Mouse (Mus musculus) liver, postnatal 0 days (tissue): ENCODE results near the gene Rap1gds1. TPM values are rescaled to one million over a fixed set of nuclear protein-coding genes. Genes with fewer than 3 reads are reported as not detected.

Experiments used
- ATAC-seq: fragments of 200-750 bp; cut with Nextera tagmentation; 2 replicates; pipeline ENCODE4 v1.8.0; 2017; ENCODE audit warnings: mild to moderate bottlenecking, moderate library complexity
- DNase-seq: peaks from one replicate; pipeline ENCODE4 v3.0.0-alpha.2; 2016
- H3K27ac ChIP-seq: fragments of 300-500 bp; sonication (generic); 2 replicates; pipeline ENCODE4 v1.5.1; 2014; ENCODE audit warnings: antibody characterized with exemption, moderate library complexity, mild to moderate bottlenecking, low read depth
- H3K27me3 ChIP-seq: fragments of 300-500 bp; sonication (generic); 2 replicates; pipeline ENCODE4 v1.6.1; 2014; ENCODE audit warnings: low read length, control low read depth, mixed read lengths; ENCODE audit not compliant: insufficient read depth
- H3K36me3 ChIP-seq: fragments of 300-500 bp; sonication (generic); replicated peaks from 2 replicates; pipeline ENCODE4 v1.6.1; 2014; ENCODE audit warnings: mild to moderate bottlenecking, control low read depth, low read length, moderate library complexity, mixed read lengths; ENCODE audit not compliant: insufficient read depth
- H3K4me1 ChIP-seq: fragments of 300-500 bp; sonication (generic); 2 replicates; pipeline ENCODE4 v1.6.1; 2014; ENCODE audit warnings: antibody characterized with exemption, mild to moderate bottlenecking, control low read depth; ENCODE audit not compliant: insufficient read depth
- H3K4me2 ChIP-seq: fragments of 300-500 bp; sonication (generic); 2 replicates; pipeline ENCODE4 v1.6.1; 2014; ENCODE audit warnings: low read depth, mild to moderate bottlenecking, low read length, moderate library complexity, mixed read lengths
- H3K4me3 ChIP-seq: fragments of 300-500 bp; sonication (generic); 2 replicates; pipeline ENCODE4 v1.5.1; 2014; ENCODE audit warnings: low read depth, low read length
- H3K9ac ChIP-seq: fragments of 300-500 bp; sonication (generic); replicated peaks from 2 replicates; pipeline ENCODE4 v1.6.1; 2014; ENCODE audit warnings: mild to moderate bottlenecking, moderate library complexity
- H3K9me3 ChIP-seq: fragments of 300-500 bp; sonication (generic); 2 replicates; pipeline ENCODE4 v1.6.1; 2016; ENCODE audit warnings: mild to moderate bottlenecking, control low read depth, low read length, mixed read lengths
- CTCF ChIP-seq: sonication (generic); IDR thresholded peaks from 2 replicates; pipeline ENCODE4 v1.5.1; 2016; ENCODE audit warnings: antibody characterized with exemption, low read depth
- EP300 ChIP-seq: IDR thresholded peaks from 2 replicates; pipeline ENCODE4 v1.6.1; 2016; ENCODE audit warnings: antibody characterized with exemption, low read depth, mild to moderate bottlenecking
- WGBS: fragments of 180-500 bp; shearing (Covaris S2); extraction: QIAGEN DNeasy Blood & Tissue Kit; methylation state at CpG from one replicate; pipeline ENCODE4 v1.1.7; 2014; ENCODE audit not compliant: insufficient replicate concordance; 5-methylcytosine and 5-hydroxymethylcytosine counted together
- polyA plus RNA-seq: library from polyadenylated mRNA; unstranded; fragments of >200 nt; fragmentation: Nextera tagmentation; extraction: Ambion mirVana; gene quantifications from 2 replicates; pipeline ENCODE4 v1.2.1, GENCODE M21; 2015

Gene Rap1gds1
- polyA plus RNA-seq, 1 experiment from 2014 or later: 9.9 TPM

DNA sequence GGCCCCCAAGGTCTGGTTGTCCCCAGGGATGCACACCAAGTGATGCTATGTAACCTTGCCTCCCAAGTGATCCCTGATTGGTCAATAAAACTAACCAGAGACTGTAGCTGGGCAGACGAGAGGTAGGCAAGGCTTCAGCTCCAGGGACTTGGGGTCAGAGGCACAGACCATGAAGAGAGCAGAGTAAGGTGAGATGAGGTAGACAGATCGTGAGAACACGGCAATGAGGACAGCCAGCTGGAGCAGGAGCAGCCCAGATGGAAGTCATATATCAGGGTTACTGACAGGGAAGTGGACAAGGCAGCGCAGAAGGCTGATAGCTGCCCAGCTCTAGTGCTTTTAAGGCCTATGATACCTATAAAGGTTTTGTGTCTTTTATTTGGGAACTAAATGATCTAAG lies 5.5 kb downstream of the Rap1gds1 start:
- Histone ChIP-seq H3K4me3 (no peak overlapping the region), H3K4me2 (no peak overlapping the region), H3K36me3 (no peaks in the 10 kb centered on the region; the same call in 1 of the 2 replicates), H3K9me3 (no peaks in the 10 kb centered on the region), H3K9ac (no peak overlapping the region), H3K27ac (no peak overlapping the region), H3K4me1 (no peaks in the 10 kb centered on the region), H3K27me3 (no peaks in the 10 kb centered on the region)
- DNase-seq (no peak), ATAC-seq (no peak)
- TF ChIP-seq EP300: no peak
- TF ChIP-seq CTCF: no peak
- WGBS: 63% methylated on average over 4 of the region's 4 CpGs

DNA sequence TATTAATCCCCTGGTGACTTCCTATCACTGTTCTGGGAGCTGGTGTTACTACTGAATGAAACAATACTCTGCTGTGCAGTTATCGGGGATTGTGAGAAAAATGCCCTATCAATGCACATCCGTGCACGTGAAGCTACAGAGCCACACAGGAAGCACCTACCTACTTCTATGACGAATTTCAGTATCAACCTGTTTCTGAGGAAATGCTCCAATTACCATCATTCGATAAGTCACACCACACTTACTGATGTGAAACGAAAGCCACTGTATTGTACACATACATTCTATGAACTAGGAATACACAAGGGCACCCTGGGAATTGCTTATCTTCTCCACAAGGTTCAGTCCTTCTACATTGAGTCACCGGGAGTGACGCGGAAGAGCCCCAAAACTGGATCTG lies 10.9 kb downstream of the Rap1gds1 start:
- no peaks in the 10 kb centered on the region for H3K4me1 ChIP-seq
- no peak overlapping the region for H3K4me2 ChIP-seq
- DNase-seq (no peak), ATAC-seq (no peak)
- H3K4me3 ChIP-seq: no peak overlapping the region
- no peaks in the 10 kb centered on the region for H3K27me3 ChIP-seq
- TF ChIP-seq CTCF (no peak), EP300 (no peak)
- H3K9ac ChIP-seq: no peak overlapping the region
- WGBS: 80% methylated on average over 9 of the region's 9 CpGs
- H3K9me3 ChIP-seq: no peaks in the 10 kb centered on the region
- H3K27ac ChIP-seq: no peak overlapping the region
- no peaks in the 10 kb centered on the region; the same call in 1 of the 2 replicates for H3K36me3 ChIP-seq

DNA sequence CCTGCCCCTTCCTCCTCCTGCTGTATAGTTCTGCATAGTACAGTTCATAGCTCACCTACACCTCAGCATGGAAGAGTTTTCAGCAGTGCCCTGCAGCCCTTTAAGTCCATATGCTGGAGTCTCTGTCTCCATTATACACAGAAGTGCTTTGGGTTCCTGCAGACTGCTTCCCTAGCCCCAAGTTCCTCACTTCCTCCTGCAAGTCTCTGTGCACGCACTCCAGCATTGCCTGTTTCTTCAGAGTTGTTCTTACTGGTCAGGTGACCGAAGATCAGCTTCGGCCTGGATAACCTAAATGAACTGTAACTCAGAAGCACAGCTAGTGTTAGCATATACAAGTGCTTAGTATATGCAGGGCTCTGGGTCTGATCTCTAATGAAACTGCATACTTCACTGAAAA lies 12.9 kb downstream of the Rap1gds1 start:
- H3K4me1 ChIP-seq: no peaks in the 10 kb centered on the region
- TF ChIP-seq CTCF (no peak), EP300 (no peak)
- WGBS: 44% methylated on average over 3 of the region's 3 CpGs
- no peak overlapping the region for H3K4me2 ChIP-seq
- ATAC-seq: peak; percentile 17; the same call in 1 of the 2 replicates
- H3K4me3 ChIP-seq: no peak overlapping the region
- no peak overlapping the region for H3K9ac ChIP-seq
- H3K27ac ChIP-seq: no peak overlapping the region
- no peaks in the 10 kb centered on the region for H3K36me3 ChIP-seq
- no peak for DNase-seq
- H3K27me3 ChIP-seq: no peaks in the 10 kb centered on the region
- H3K9me3 ChIP-seq: no peaks in the 10 kb centered on the region

DNA sequence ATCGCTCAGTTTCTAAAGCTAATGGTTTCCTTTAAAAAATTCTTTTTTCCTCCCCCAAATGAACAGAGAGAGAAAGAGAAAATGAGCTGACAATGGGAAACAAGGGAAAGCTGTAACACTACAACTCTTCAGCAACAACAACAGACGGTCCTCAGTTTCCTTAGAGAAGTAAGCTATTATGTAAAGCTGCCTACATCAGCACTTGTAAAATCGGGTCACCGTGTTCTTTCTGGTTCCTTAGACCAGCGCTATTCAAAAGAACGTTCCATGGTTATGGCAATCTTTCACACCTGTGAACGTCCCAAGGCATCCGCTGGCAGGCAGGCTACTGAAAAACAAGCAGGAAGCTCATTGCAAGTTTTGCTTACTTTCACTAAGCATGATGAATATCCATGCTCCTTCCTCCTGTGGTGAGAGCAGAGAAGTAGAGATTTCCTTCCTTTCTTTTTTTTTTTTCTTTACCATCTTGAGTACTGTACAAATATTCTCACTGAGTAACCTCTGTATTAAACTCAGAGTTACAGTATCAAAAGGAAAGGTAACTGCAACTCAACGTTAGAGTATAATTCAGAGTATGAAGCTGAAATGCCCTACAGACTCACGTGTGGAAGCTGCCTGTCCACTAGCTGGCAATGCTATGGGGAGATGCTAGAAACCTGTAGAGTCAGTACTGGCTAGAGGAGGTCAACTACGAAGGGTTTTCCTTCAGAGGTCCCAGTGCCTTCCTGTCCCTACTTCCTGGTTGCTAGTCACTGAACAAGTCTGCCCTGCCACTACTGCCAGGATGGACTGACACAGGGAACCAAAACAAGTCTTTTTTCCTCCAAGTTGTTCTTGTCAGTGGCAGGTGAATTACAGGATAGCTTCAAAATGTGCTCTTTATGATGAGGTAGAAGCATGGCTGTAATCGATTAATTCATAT lies 26.0 kb downstream of the Rap1gds1 start:
- Histone ChIP-seq H3K9ac (no peak overlapping the region), H3K4me3 (no peak overlapping the region), H3K27me3 (no peaks in the 10 kb centered on the region), H3K4me2 (no peak overlapping the region), H3K36me3 (peaks cover 8% of the 10 kb centered on the region; the same call in 1 of the 2 replicates), H3K9me3 (no peaks in the 10 kb centered on the region), H3K4me1 (no peaks in the 10 kb centered on the region), H3K27ac (no peak overlapping the region)
- ATAC-seq (no peak), DNase-seq (no peak)
- WGBS: 59% methylated on average over 12 of the region's 12 CpGs
- TF ChIP-seq CTCF (no peak), EP300 (no peak)

DNA sequence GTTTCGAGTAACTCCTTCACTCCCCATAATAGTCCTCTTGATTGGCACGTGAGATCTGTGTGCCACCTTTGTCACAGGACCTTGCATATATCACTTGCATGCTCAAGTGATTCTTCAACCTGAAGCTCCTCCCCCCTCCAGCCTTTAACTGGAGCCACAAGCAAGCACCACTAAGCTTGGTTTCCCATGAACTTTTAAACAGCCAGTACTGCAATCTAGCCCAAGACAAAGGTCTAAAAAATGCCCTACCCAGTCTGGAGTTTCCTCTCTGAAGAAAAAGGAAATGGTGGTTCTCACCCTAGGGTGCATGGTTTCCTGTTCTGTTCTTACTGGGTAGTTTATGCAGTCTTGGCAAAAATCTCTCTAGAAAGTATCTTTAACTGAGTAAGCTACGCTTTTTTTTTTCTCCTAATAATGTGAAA lies 32.6 kb downstream of the Rap1gds1 start:
- Histone ChIP-seq H3K27me3 (no peaks in the 10 kb centered on the region), H3K4me1 (0 out of 2 replicates have a peak, but pooled peaks cover 7% of the 10 kb centered on the region), H3K9ac (no peak overlapping the region), H3K4me3 (no peak overlapping the region), H3K36me3 (0 out of 2 replicates have a peak, but pooled peaks cover 2% of the 10 kb centered on the region), H3K9me3 (no peaks in the 10 kb centered on the region), H3K27ac (peak overlapping the region; percentile 44; the same call in 1 of the 2 replicates), H3K4me2 (peak overlapping the region; percentile 13)
- no peak for TF ChIP-seq CTCF
- 37% methylated on average over 3 of the region's 3 CpGs for WGBS
- DNase-seq (no peak), ATAC-seq (peak; percentile 54)

DNA sequence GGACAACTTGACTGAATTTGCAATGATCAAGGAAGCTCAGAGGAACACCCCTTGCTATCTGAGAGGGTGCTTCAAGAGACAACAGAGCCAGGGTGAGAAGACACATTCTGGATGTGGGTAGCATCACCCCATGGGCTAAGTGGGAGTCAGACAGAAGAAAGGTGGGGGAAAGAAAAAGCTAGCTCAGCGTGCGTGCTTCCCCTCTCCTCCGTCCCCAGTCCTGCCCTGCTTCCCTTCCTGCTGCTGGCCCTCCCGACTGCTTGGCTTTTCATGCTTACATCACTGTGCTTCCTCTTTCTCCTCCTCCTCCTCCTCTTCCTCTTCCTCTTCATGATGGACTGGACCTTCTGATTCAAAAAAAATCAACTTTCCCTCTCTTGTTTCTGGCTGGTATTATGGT lies 33.1 kb downstream of the Rap1gds1 start:
- H3K9ac ChIP-seq: no peak overlapping the region
- TF ChIP-seq CTCF (no peak), EP300 (no peak)
- 49% methylated on average over 4 of the region's 4 CpGs for WGBS
- peak overlapping the region; percentile 13 for H3K4me2 ChIP-seq
- no peak overlapping the region for H3K4me3 ChIP-seq
- DNase-seq: no peak
- H3K9me3 ChIP-seq: no peaks in the 10 kb centered on the region
- 0 out of 2 replicates have a peak, but pooled peaks cover 9% of the 10 kb centered on the region for H3K4me1 ChIP-seq
- peak; percentile 35; the same call in 1 of the 2 replicates for ATAC-seq
- peak overlapping the region; percentile 44; the same call in 1 of the 2 replicates for H3K27ac ChIP-seq
- H3K36me3 ChIP-seq: no peaks in the 10 kb centered on the region
- H3K27me3 ChIP-seq: no peaks in the 10 kb centered on the region
